ENCODE assay signal across 17 mouse cellular contexts in genomic region chr7:19247511-19247910, GRCm38 (mm10). TPM values are rescaled to one million over a fixed set of nuclear protein-coding genes. Genes with fewer than 3 reads are reported as not detected.
"Had no signal": no experiment of that assay in that cellular context is flagged by ENCODE, and none has a peak within 500 bp of the region (broad histone marks: within the 10 kb centered on the region; RNA-seq: fewer than 3 reads in every experiment).

No protein-coding gene starts in this region.

- H3K9ac ChIP-seq: kidney, embryonic 15.5 days; limb, embryonic 12.5 days; lung, embryonic 15.5 days; midbrain, embryonic 13.5 days; neural tube, embryonic 15.5 days had no signal

- H3K27me3 ChIP-seq: kidney, embryonic 15.5 days; limb, embryonic 12.5 days; lung, embryonic 15.5 days; midbrain, embryonic 13.5 days; neural tube, embryonic 15.5 days had no signal

- H3K9me3 ChIP-seq: kidney, embryonic 15.5 days; limb, embryonic 12.5 days; lung, embryonic 15.5 days; midbrain, embryonic 13.5 days; neural tube, embryonic 15.5 days had no signal

- ATAC-seq: midbrain, embryonic 13.5 days had no signal

- H3K4me3 ChIP-seq: kidney, embryonic 15.5 days; limb, embryonic 12.5 days; lung, embryonic 15.5 days; midbrain, embryonic 13.5 days; neural tube, embryonic 15.5 days had no signal

- H3K27ac ChIP-seq: kidney, embryonic 15.5 days; limb, embryonic 12.5 days; lung, embryonic 15.5 days; macrophage; midbrain, embryonic 13.5 days; neural tube, embryonic 15.5 days; stomach, postnatal 0 days had no signal

- DNase-seq: kidney, adult 18-20 months; kidney, postnatal 14 days; lung, postnatal 14 days; right cerebral cortex, adult 18-20 months; right cerebral cortex, postnatal 25 days; thymus, postnatal 4 days had no signal

- H3K4me2 ChIP-seq: kidney, embryonic 15.5 days; limb, embryonic 12.5 days; lung, embryonic 15.5 days; midbrain, embryonic 13.5 days; neural tube, embryonic 15.5 days had no signal

- H3K4me1 ChIP-seq: kidney, embryonic 15.5 days; limb, embryonic 12.5 days; lung, embryonic 15.5 days; midbrain, embryonic 13.5 days; neural tube, embryonic 15.5 days had no signal

RNA-seq across cellular contexts. Expression of gene Ppm1n, which starts 32.4 kb away (rescaled TPM):
- total RNA-seq: layer of hippocampus, postnatal 25 days; left cerebral cortex, postnatal 36 days; liver, adult 2 months had no signal
- polyA plus RNA-seq: limb, embryonic 12.5 days; lung, embryonic 15.5 days; macrophage; neural tube, embryonic 11.5 days had no signal
